Mouse (Mus musculus): ENCODE results near the gene Plekho1. TPM values are rescaled to one million over a fixed set of nuclear protein-coding genes. Genes with fewer than 3 reads are reported as not detected.
A peak's percentile ranks its signal among the peaks of the same experiment; 100 is the strongest.
"Not testable (repeated sequence)": the region's sequence is repeated elsewhere in the genome, so short reads cannot be mapped to it uniquely, and the experiment has no call there.

The Plekho1 gene
- polyA plus RNA-seq, 1 experiment from 2014 or later, result 53.5 TPM

GRCm38 (mm10) chr3:95959082-95959481, 36.7 kb downstream of the Plekho1 start:
- ATAC-seq (no peak), DNase-seq (ENCODE audit: low spot score) (peak; percentile 59)
- Histone ChIP-seq H3K9ac (replicated peaks; ENCODE audit: low read depth) (no peak overlapping the region), H3K4me3 (ENCODE audit: low read depth, low read length) (no peak overlapping the region), H3K27ac (ENCODE audit: low read length) (no peak overlapping the region), H3K36me3 (ENCODE audit: insufficient read depth, low read length) (no peaks in the 10 kb centered on the region), H3K4me2 (replicated peaks; ENCODE audit: low read depth, low read length) (no peak overlapping the region), H3K27me3 (replicated peaks; ENCODE audit: insufficient read depth, low read length) (no peaks in the 10 kb centered on the region), H3K9me3 (ENCODE audit: low read length) (no peaks in the 10 kb centered on the region), H3K4me1 (ENCODE audit: insufficient read depth, low read depth, low read length) (no peaks in the 10 kb centered on the region)
- WGBS, result 78% methylated on average over 5 of the region's 5 CpGs
- TF ChIP-seq EP300 (IDR thresholded peaks at IDR 0.05) (no peak), CTCF (IDR thresholded peaks at IDR 0.05) (peak; percentile 77)

GRCm38 (mm10) chr3:95957359-95958148, 38.2 kb downstream of the Plekho1 start:
- H3K27ac ChIP-seq (ENCODE audit: low read length), result peak overlapping the region; percentile 71
- ATAC-seq (peak; percentile 93), DNase-seq (ENCODE audit: low spot score) (peak; percentile 95)
- H3K4me3 ChIP-seq (ENCODE audit: low read depth, low read length), result no peak overlapping the region
- H3K4me2 ChIP-seq (replicated peaks; ENCODE audit: low read depth, low read length), result no peak overlapping the region
- no peaks in the 10 kb centered on the region for H3K27me3 ChIP-seq (replicated peaks; ENCODE audit: insufficient read depth, low read length)
- H3K36me3 ChIP-seq (ENCODE audit: insufficient read depth, low read length), result no peaks in the 10 kb centered on the region
- TF ChIP-seq CTCF (IDR thresholded peaks at IDR 0.05) (no peak), EP300 (IDR thresholded peaks at IDR 0.05) (peak; percentile 78)
- no peaks in the 10 kb centered on the region for H3K4me1 ChIP-seq (ENCODE audit: insufficient read depth, low read depth, low read length)
- WGBS, result 26% methylated on average over 8 of the region's 8 CpGs
- H3K9me3 ChIP-seq (ENCODE audit: low read length), result no peaks in the 10 kb centered on the region
- no peak overlapping the region for H3K9ac ChIP-seq (replicated peaks; ENCODE audit: low read depth)

- H3K27ac ChIP-seq (ENCODE audit: low read length), result no peak overlapping the region
- ATAC-seq (no peak), DNase-seq (ENCODE audit: low spot score) (no peak)
- no peaks in the 10 kb centered on the region for H3K27me3 ChIP-seq (replicated peaks; ENCODE audit: insufficient read depth, low read length)
- no peaks in the 10 kb centered on the region for H3K9me3 ChIP-seq (ENCODE audit: low read length)
- TF ChIP-seq EP300 (IDR thresholded peaks at IDR 0.05) (no peak), CTCF (IDR thresholded peaks at IDR 0.05) (no peak)
- no peaks in the 10 kb centered on the region for H3K36me3 ChIP-seq (ENCODE audit: insufficient read depth, low read length)
- H3K4me3 ChIP-seq (ENCODE audit: low read depth, low read length), result no peak overlapping the region
- H3K4me2 ChIP-seq (replicated peaks; ENCODE audit: low read depth, low read length), result no peak overlapping the region
- H3K9ac ChIP-seq (replicated peaks; ENCODE audit: low read depth), result no peak overlapping the region
- H3K4me1 ChIP-seq (ENCODE audit: insufficient read depth, low read depth, low read length), result no peaks in the 10 kb centered on the region
- WGBS, result 85% methylated on average over 5 of the region's 5 CpGs
Observed at GRCm38 (mm10) chr3:95955318-95955717, 40.5 kb downstream of the Plekho1 start.

- ATAC-seq; H3K36me3 ChIP-seq (ENCODE audit: insufficient read depth, low read length); H3K4me1 ChIP-seq (ENCODE audit: insufficient read depth, low read depth, low read length); H3K27me3 ChIP-seq (replicated peaks; ENCODE audit: insufficient read depth, low read length); H3K9me3 ChIP-seq (ENCODE audit: low read length); DNase-seq (ENCODE audit: low spot score); H3K4me3 ChIP-seq (ENCODE audit: low read depth, low read length); H3K9ac ChIP-seq (replicated peaks; ENCODE audit: low read depth); H3K27ac ChIP-seq (ENCODE audit: low read length); H3K4me2 ChIP-seq (replicated peaks; ENCODE audit: low read depth, low read length): not testable (repeated sequence)
- 87% methylated on average over 12 of the region's 12 CpGs for WGBS
Observed at GRCm38 (mm10) chr3:95954648-95955173, 41.1 kb downstream of the Plekho1 start.

- TF ChIP-seq EP300 (IDR thresholded peaks at IDR 0.05) (no peak), CTCF (IDR thresholded peaks at IDR 0.05) (no peak)
- Histone ChIP-seq H3K4me3 (ENCODE audit: low read depth, low read length) (no peak overlapping the region), H3K27me3 (replicated peaks; ENCODE audit: insufficient read depth, low read length) (no peaks in the 10 kb centered on the region), H3K4me2 (replicated peaks; ENCODE audit: low read depth, low read length) (no peak overlapping the region), H3K9ac (replicated peaks; ENCODE audit: low read depth) (no peak overlapping the region), H3K27ac (ENCODE audit: low read length) (no peak overlapping the region), H3K36me3 (ENCODE audit: insufficient read depth, low read length) (no peaks in the 10 kb centered on the region), H3K4me1 (ENCODE audit: insufficient read depth, low read depth, low read length) (no peaks in the 10 kb centered on the region), H3K9me3 (ENCODE audit: low read length) (no peaks in the 10 kb centered on the region)
- ATAC-seq (no peak), DNase-seq (ENCODE audit: low spot score) (no peak)
- WGBS, result 65% methylated on average over 3 of the region's 3 CpGs
Observed at GRCm38 (mm10) chr3:95953522-95953921, 42.3 kb downstream of the Plekho1 start.

GRCm38 (mm10) chr3:95953023-95953422, 42.8 kb downstream of the Plekho1 start:
- H3K9me3 ChIP-seq (ENCODE audit: low read length), result no peaks in the 10 kb centered on the region
- no peaks in the 10 kb centered on the region for H3K36me3 ChIP-seq (ENCODE audit: insufficient read depth, low read length)
- no peaks in the 10 kb centered on the region for H3K4me1 ChIP-seq (ENCODE audit: insufficient read depth, low read depth, low read length)
- TF ChIP-seq EP300 (IDR thresholded peaks at IDR 0.05), result no peak
- TF ChIP-seq CTCF (IDR thresholded peaks at IDR 0.05), result no peak
- H3K4me2 ChIP-seq (replicated peaks; ENCODE audit: low read depth, low read length), result no peak overlapping the region
- no peak overlapping the region for H3K27ac ChIP-seq (ENCODE audit: low read length)
- DNase-seq (ENCODE audit: low spot score) (no peak), ATAC-seq (no peak)
- H3K4me3 ChIP-seq (ENCODE audit: low read depth, low read length), result no peak overlapping the region
- no peak overlapping the region for H3K9ac ChIP-seq (replicated peaks; ENCODE audit: low read depth)
- no peaks in the 10 kb centered on the region for H3K27me3 ChIP-seq (replicated peaks; ENCODE audit: insufficient read depth, low read length)

- Histone ChIP-seq H3K27ac (ENCODE audit: low read length) (peak overlapping the region; percentile 94), H3K9ac (replicated peaks; ENCODE audit: low read depth) (peak overlapping the region; percentile 63), H3K4me3 (ENCODE audit: low read depth, low read length) (peak overlapping the region; percentile 51), H3K4me2 (replicated peaks; ENCODE audit: low read depth, low read length) (peak overlapping the region; percentile 72)
- not testable (repeated sequence) for H3K27me3 ChIP-seq (replicated peaks; ENCODE audit: insufficient read depth, low read length); H3K4me1 ChIP-seq (ENCODE audit: insufficient read depth, low read depth, low read length); ATAC-seq; H3K9me3 ChIP-seq (ENCODE audit: low read length); H3K36me3 ChIP-seq (ENCODE audit: insufficient read depth, low read length); DNase-seq (ENCODE audit: low spot score)
- WGBS, result 66% methylated on average over 12 of the region's 12 CpGs
Observed at GRCm38 (mm10) chr3:95951566-95951965, 44.2 kb downstream of the Plekho1 start.
